Mouse (Mus musculus): ENCODE measurements around the gene Fam219a.

Gene Fam219a

DNA sequence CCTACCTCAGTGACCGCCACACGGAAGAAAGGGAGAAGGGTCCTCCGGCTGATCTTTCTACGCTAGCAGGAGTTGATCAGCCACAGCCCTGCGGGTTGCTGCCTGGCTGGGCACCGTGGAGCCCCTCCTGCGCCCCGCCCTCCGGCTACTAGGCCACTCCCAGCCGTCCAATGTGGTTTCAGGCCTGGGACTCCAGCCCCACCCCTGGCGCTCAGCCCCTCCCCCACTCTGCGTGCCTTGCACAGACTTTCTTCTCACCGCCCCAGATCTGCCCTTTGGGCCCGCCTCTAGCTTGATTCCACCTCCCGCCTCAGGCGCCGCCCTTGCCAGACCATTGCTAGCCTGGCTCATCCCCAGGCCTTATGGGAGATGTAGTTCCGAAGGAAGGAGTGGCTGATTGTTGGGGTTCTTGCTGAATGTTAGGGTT lies 66.3 kb downstream of the Fam219a start, which contains the start of gene AI464131:
TSS of gene AI464131 (minus strand) at position 91 of the 427 bp plus-strand sequence.
- peak; percentile 99 for DNase-seq

DNA sequence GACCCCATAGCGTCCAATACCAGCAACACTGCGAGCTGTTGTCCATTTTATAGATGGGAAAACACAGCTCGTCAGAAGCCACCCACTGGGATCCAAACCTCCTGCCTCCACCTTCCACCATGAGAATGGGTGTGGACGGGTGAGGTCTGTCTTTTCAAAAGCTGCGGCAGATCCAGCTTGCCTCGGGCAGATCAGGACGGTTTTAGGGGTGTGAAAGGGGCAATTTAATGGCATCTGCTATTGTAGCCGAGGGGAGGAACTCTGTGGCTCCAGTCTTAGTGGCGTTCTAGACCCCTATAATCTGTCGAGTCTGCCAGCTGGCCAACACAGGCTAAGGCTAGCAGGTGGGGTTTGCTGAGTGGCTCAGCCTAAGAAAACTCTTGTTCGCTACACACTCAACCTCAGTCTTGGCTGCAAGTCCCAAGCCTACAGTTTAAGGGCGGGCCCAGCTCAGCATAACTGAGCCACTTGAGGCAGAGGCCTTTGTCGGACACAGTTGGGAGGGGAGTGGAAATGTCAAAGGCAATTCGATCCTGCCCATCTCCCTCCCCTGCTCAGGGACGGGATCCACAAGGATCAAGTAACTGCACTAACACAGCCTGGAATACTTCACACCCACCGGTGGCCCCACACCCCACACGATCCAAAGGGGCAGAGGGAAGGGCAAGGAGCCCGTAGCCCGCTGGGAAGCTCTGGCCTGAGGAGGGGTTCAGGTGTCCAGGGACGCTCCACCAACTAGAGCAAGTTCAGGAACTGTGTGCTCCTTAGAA lies 67.0 kb downstream of the Fam219a start:
- no peak for DNase-seq

DNA sequence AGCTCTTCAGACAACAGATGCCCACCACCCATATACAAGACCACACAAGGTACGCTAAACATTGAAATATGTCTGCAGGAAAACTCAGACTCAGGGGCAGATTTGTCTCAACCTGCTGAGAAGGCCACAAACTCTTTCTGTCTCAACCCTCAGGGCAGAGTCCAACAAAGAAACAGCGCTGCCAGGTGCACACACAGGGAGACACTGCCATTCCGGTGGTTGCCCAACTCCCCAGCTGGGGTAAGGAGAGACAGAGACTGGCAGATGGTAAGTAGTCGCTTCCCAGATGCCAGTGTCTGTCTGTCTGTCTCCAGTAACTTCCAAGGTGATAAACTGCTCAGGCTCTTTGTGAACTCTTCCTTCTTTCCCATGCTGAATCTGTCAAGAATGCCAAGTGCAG lies 68.6 kb downstream of the Fam219a start:
- peak; percentile 85 for DNase-seq

DNA sequence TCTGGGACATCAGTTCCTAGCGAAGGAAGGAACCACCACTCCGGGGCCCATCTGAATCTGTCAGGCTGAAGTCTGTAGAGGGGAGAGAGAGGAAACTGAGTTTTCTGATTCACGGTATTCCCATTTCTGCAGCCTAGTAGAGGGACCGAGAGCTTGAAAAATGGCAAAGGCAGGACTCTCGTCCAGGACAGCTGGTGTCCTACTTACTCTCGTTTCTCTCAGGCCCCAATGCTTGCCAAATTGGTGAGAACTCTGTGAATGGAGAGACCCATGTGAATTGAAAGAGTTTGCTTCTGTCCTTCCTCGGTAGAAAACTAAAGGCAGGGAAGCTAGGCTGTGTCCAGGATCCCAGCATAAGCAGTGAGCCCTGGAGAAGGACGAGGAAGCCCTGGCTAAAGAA lies 69.7 kb downstream of the Fam219a start:
- no peak for DNase-seq

DNA sequence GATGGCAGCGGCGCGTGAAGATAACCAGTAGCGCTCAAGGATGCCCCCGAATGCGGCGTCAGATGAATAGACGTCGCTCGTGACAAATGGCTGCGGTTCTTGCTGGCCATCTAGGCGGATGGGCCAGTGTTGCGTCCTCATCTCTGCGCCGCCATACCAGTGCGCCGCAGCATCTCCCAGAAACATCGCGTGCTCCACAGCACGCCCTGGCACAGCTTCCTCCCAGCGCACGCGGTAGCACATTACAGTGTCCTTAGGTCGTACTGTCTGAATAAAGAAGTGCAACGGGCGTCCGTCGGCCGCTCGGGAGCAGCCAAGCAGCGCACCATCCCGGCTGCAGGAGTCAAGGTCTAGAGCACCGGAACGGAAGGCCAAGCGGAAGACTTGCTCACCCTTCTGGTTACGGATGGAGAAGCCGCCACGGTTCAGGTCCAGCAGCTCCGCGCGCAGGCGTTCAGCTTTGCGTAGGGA lies 70.4 kb downstream of the Fam219a start:
- peak; percentile 90 for DNase-seq

DNA sequence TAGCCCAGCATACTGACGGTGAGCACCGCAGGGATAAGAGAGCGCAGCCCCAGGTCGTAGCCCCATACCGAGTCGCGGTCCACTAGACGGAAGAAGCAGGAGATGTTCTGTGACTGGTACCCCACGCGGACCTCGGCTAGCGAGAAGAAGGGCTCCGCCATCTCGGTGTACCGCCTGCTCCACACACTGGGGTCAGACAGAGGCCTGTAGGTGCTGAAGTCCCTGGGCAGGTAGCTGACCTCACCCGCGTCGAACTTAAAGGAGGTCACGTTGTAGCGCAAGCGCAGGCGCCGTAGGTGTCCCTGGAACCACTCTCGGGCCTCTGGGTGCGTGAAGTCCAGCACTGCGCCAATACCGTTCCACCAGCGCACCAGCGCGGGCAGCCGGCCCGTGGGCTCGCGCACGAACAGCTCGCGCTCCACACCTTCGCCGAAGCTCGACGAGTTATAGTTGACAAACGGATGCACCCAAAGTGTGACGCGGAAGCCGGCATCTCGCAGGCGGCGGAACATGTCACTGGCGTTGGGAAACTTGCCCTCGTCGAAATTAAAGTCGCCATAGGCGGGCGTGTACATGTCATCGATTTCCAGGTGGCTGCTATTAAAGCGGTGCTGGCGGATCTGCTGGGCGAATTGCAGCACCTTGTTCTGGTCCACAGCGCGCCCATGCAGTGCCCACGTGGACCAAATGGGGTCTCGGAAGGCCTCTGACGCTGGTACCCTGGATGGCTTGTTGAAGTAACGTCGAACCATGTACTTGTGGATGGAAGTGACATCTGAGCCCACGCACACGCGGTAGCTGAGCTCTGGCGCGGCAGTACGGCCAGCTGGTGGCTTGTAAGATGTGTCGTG lies 71.1 kb downstream of the Fam219a start:
- no peak for DNase-seq

DNA sequence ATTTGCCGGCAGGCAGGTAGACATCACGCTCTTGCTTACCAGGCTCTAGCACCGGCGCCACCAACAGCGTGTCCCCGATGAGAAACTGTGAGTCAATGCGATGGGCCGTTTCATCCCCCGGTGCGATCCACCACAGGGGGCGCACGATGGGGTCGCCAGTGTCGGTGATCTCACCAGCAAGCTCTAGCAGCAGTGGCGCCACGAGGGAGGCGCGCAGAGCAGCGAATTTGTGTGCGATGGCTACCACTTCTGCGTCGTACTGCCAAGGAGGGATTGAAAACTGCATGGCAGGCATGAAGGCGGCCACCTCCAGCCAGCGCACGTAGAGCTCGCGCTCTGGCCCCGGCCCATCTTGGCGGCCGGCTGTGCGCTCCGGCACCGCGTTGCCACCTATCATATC lies 71.8 kb downstream of the Fam219a start:
- DNase-seq, result no peak

DNA sequence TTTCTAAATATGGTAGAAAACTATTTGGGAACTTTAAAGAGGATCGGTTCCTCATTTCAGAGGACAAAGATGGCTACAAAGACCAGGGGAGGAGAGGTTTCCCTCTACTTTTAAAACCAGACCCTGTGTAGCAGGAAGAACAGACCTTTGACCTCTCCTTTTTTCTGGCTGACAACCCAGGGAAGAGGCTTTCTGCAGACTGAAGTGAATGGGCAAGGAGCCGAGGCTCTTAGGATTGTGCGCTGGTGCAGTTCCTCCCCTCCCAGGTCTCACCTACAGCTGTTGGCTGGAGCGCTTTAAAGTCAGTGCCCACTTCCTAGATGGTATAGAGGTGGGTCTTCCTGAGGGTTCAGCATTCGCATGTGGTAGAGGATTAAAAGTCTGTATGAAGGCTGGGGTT lies 72.3 kb downstream of the Fam219a start:
- peak; percentile 86 for DNase-seq

DNA sequence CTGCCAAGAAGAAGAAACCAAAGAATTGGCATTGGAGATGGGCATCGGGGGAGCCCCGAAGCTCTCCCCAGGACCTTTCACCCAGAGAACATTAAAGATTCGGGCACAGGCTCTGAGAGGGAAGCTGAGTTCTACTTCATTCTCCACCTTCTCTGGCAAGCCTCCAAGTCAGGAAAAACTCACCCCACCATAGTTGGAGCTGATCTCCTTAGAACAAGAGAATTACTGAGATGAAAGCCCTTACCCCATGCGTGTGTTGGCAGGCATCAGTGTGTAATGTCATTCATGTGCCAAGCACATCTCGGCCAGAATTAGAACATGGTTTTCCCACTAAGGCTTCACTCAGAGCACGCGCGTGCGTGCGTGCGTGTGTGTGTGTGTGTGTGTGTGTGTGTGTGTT lies 73.5 kb downstream of the Fam219a start:
- peak; percentile 33 for DNase-seq

DNA sequence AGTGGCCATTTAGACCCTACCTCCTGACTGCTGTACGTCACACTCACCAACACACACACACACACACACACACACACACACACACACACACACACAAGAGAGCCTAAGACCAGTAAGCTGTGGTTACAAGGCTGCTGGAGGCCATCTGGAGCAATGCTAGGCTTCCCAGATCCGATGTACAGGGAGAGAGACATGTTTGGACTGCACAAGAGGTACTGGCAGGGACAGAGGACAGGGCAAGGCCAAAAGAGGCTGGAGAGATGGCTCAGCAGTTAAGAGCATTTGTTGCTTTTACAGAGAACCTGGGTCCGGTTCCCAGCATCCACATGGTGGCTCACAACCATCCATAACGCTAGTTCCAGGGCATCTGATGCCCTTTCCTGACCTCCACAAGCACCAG lies 74.3 kb downstream of the Fam219a start:
- DNase-seq, result no peak

DNA sequence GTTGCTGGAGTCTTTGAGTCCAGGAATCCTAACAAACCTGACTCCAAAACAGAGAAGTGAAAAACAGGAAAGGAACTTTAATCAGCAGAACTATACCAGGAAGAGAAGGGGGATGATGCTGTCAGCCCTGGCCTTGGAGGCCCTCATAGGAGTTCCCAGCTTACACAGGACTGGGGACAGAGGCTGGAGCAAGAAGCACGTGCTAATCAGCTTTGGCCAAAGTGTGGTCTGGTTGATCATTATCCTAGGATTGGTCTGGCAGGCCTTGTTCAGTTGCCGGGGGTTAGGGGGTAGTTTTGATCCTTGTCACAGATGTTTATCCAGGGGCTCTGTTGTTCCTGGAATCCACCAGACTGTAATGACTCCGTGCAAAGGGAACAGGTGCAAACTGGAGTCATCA lies 75.0 kb downstream of the Fam219a start:
- peak; percentile 86 for DNase-seq

DNA sequence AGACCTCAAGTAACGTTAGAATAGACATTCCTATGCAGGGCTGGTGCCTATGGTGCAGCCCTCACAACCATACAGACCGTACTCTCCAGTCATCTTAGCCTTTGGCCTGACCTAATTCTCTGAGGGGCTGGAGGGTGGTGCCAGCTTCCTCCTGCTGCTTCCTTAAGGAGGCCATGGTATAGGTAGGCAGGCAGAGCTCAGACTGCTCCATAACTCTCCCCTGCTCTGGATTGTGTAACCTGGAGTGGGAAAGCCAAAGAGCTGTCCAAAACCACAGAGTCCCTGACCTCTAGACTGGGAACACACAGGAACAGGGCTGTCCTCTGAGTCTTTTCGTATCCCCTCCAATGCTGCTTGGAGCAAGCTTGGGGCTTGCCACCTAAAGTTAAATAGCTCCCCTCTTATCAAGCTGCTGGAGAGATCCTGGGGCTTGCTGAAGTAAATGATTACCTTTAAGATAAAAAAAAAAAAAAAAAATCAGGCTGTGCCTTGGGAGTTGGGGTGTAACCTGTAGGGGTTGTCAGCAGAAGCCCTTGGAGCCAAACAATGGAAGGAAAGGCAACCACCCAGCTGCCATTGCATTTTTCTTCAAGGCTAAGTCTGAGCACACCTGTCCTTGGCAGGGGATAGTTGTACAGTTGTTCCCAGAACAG lies 75.7 kb downstream of the Fam219a start:
- DNase-seq, result peak; percentile 33

DNA sequence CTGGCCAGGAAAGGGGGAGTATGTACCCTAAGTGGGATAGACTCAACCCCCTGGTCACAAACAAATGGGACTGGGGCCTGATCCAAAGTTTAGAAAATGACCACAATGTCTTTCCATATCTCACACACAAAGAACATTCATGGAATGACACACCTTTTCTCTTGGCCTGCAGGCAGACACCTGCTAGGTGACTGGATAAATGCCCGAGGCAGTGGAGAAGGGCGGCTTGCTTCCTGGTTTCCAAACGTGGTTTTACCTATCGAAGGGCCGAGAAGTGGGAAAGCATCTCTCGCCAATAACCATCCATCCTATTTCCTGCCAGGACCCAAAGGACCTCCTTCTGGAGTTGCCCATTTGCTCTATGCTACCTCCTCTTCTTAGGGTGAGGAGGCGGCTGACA lies 76.4 kb downstream of the Fam219a start:
- no peak for DNase-seq

DNA sequence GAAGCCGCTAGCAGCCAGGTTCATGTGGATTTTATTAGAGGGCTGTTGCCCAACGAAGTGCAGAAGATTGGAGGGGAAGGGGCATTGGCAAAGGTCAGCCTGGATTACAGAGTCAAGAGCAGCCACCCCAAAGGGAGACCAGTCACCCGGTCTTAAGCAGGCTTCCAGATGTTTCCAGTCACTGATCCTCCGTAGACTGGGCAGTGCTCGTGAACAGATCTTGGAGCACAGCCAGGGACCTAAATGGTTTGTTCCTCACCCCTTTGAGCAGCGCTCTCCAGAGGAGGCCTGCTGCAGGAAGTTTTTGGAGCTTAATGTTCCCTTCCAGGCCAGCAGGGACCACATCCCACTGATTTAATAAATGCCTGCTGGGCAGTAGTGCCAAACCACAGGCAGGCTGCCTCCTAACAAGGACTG lies 87.7 kb downstream of the Fam219a start:
- peak; percentile 69 for DNase-seq

DNA sequence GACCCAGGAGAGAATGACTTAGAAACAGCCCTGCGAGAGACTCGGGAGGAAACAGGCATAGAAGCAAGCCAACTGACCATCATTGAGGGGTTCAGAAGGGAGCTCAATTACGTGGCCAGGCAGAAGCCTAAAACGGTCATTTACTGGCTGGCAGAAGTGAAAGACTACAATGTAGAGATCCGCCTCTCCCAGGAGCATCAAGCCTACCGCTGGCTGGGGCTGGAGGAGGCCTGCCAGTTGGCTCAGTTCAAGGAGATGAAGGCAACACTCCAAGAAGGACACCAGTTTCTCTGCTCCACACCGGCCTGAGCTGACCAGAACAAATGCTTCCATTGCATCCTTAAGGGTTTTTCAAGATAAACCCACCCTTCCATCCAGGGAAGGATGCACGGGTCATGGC lies 89.1 kb downstream of the Fam219a start:
- DNase-seq, result no peak

DNA sequence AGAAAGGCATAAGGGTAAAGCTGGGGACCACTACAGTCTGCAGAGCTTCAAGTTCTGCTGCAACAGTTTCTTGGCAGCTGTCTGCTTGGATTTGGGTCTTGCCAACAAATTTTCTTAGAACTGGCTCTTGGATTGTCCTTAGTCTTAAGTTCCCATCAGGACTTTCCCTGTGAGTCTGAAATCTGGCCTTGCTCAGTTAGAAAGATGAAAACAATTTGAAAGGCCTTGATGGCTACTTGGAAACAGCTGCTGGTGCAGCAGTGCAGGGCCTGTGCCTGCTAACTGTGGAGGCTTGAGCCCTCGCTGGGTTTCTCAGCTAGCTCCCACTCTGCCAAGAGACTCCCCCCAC lies 89.9 kb downstream of the Fam219a start:
- DNase-seq, result no peak

DNA sequence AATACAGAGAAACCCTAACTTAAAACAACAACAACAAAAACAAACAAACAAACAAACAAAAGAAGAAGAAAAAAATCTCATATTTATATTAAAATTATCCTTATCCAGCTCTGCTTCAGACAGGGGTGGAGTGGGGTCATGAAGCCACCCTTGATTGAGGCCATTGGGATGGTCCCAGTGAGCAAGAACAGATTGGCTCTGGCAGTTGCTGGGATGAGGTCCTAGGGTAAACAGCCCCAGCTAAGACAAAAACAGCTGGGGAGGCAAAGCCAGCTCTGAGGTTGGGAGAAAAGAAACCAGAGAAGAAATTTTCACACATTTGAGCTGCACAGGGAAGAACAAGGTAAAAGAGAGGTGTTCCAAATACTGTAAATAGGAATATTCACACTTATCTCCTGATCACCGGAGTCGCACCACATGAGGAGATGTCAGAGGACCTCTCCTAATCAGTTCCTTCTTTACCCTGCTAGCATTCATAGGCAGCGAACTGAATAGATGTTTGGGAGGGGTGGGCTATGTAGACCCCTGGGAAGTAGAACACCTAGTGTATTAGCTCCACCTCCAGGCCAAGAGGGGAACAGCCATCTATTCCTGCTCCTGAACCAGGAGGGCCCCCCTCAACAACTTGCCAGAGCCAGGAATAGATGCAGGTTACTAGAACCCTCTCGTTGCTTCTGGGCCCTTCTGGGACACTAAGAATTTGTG lies 90.4 kb downstream of the Fam219a start:
- no peak for DNase-seq

DNA sequence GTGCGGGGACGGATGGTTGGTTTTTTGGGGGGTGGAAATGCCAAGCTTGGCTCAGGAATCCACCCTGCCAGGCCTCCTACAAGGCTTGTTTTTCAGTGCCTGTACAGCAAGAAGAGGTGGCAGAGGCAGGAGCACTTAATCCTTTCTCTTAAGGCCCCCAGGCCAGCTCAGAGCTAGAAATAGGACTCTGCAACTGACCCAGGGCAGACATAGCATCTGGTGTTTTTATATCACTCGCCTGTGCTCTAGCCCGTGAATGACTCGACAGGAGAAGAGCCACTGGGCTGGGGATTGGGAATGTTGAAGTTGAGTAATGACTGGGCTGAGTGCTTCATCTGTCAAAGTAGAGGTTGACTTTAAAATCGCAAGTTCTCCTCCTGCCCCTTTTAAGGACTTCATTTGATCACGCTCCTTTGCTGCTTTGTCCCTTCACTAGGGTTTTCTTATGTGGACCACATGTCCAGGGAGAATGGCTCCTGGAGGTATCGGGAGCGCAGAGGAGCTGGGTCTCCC lies 91.6 kb downstream of the Fam219a start:
- DNase-seq, result no peak

DNA sequence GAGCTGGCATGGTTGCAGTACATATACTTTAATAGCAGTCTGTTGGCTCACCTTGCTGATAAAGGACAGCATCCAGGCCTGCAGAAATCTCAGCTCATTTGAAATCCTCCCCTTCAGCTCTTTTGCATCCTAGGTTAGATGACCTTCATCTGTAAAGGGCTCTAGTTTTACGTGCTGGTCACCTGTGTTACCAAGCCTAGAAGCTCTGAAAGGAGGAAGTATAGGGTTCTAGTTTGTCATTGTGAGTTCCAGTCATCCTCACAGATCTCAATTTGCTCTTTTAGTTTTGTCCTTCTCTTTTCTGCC lies 98.0 kb downstream of the Fam219a start:
- no peak for DNase-seq

DNA sequence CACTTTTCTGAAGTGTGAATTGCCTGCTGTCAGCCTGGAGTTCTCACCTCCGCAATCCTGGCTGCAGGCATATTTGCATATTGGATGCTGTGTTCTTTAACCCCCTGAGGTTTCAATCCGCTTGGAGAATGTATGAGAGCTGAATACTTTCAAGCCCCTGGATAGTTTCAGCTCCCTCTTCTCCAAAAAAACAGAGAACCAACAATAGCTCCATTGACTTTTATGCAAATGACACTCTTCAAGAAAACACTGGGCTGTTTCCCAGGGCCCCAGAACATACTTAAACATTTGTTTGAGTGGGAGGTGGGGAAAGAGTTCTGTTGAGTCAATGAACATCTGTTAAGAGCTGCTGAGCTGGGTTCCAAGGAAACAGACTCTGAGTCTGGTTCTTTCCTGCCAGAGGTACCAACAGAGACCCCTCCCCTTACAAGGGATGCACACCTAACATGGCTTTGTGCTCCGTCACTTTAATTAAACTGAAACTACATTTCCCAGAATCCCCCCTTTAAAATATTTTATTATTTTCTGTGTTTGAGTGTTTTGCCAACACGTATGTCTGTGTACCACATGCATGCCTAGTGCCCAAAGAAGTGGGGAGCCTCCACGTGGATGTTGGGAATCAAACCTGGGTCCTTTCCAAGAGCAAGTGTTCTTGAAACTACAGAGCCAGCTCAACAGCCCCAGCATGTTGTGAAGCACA lies 98.5 kb downstream of the Fam219a start:
- DNase-seq, result no peak

DNA sequence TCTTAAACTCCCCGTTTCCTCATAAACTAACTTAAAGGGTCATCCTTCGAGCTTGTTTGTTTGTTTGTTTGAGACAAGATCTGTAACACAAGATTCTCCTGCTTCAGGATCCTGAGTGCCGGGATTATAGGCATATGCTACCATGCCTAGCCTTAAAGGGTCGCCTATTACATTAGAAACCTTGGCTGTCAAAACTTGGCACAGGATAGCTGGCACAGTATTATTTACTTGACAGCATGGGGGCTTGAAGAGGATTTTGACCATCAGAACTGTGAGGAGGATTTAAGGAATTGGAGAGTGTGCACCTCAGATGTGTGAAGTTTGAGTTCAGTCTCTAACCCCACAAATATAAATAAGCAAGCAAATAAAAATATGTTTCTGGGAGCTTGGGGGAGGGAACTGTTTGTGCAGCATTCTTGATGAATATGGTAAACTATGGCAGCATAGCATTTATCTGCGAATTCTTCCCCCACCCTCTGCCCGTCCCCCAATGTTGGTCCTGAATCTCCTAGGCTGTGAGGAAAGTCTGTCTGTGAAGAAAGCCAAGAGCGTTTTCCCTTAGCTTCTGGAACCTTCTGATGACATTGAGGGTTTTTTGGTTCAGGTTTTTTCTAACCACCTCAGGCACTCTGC lies 99.2 kb downstream of the Fam219a start:
- DNase-seq, result no peak

DNA sequence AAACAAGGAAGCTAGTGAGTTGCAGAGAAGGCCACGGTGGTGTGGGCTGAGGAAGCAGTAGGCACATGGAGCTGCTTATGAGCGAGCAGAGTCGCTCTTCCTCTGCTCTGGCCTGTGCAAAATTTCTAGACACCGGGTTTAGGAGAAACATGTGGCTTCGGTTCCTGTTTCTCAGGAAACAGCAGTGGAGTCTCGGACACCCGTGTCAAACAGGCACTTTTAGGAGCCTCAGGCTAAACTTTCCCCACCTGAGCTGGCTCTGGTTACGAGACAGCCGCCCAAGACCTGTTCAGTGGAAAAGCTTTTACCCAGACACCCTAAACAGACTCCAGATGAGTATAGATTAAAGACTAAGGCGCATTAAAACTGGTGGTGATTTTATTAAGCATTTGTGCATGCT lies 100.1 kb downstream of the Fam219a start:
- no peak for DNase-seq
